Mouse (Mus musculus) small intestine, adult 2 months (tissue): Measurements from ENCODE around the gene Tmem240.

Experiments used
- CTCF ChIP-seq: fragments of 200-500 bp; IDR thresholded peaks from 2 replicates; pipeline ENCODE4 v1.5.1; 2012; ENCODE audit warnings: low read depth, mild to moderate bottlenecking, control low read depth, inconsistent platforms, low read length, moderate library complexity, mixed read lengths; ENCODE audit not compliant: insufficient replicate concordance, insufficient read length; ENCODE audit errors: extremely low read depth
- POLR2A ChIP-seq: fragments of 200-500 bp; IDR thresholded peaks from 2 replicates; pipeline ENCODE4 v1.6.1; 2012; ENCODE audit warnings: low read depth, mild to moderate bottlenecking, control low read depth, inconsistent platforms, low read length, moderate library complexity

GRCm38 (mm10) chr4:155774280-155774754, 39.7 kb downstream of the Tmem240 start, which contains the start of gene Vwa1:
- TF ChIP-seq CTCF = no peak
- TF ChIP-seq POLR2A = peak; percentile 76
